Mouse (Mus musculus) 416B (cell line): ENCODE measurements at regions not wholly inside any gene's neighbourhood (a gene's known extent, or its start where the extent isn't known, plus 50 kb on each side); places are given as distances from the start of the nearest gene placed in this dataset.
A peak's percentile ranks its signal among the peaks of the same experiment; 100 is the strongest.
"Not testable (repeated sequence)": the region's sequence is repeated elsewhere in the genome, so short reads cannot be mapped to it uniquely, and the experiment has no call there.

Experiments used
- DNase-seq: peaks from one replicate; pipeline ENCODE4 v3.0.0; 2011; ENCODE audit warnings: low read depth

DNA sequence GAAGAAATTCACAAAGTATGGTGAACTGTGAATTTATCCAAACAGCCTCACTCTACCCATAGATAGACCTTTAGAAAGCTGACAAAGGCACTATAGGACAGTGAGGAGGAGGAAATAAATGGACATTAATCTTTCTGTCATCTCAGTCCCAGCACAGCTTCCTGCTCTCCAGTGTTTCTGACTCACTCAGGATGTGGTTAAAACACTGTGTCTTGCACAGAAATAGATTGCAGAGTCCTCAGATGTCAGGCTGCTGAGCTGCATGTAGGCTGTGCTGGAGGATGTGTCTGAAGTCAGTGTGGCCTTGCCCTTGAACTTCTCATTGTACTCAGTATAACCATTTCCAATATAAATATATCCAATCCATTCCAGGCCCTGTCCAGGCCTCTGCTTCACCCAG lies 735.6 kb upstream of the Zfp386 start:
- peak; percentile 95 for DNase-seq

DNA sequence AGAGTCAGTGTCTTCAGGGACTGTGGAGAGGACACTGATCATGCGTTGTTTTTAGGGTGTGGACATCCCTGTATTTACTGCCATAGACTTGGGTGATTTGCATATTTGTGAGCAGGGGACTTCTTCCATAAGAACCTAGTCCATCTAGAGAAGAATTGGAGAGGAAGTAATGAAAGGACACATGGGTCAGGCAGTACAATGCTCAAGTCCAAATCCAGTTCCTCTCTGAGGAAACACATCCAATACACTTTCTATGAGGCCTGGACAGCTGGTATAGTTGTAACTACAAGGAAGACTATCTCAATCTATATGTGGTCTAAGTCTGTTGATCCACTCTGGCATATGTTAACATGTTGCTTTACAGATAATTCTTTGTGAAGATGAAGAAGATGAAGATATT lies 734.9 kb upstream of the Zfp386 start:
- DNase-seq: not testable (repeated sequence)

DNA sequence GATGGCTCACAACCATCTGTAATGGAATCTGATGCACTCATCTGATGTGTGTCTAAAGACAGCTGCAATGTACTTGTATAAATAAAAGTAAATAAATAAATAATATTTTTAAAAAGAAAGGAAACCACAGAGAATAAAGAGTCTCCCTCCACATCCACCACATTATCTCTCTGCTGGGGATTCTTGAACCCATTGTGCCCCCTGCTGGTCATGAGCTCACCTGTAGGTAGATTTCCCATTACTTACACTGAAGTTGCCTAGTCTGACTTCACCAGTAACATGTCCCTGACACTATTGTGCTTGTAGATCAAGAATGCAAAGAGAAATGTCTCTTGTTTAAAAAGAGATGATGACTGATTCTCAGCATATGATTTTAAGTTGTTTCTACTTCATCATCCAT lies 726.9 kb upstream of the Zfp386 start:
- peak; percentile 78 for DNase-seq

DNA sequence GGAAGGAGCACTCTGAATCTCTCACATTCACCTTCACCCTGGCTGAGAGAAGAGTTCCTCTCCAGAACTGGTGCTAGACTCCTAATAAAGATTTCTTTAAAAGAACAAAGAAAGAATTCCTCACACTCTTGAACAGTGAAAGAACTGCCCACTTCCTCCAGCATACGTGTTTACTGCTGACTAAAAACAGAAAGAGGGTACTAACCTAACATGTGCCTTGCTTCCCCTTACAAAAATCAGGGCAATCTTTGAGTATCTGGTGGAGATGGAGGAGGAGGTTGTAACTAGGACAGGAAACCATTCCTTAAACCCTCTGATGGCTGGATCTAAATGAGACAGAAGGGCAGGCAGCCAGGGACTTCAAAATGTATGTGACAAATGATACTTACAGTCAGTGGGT lies 719.1 kb upstream of the Zfp386 start:
- DNase-seq: no peak

DNA sequence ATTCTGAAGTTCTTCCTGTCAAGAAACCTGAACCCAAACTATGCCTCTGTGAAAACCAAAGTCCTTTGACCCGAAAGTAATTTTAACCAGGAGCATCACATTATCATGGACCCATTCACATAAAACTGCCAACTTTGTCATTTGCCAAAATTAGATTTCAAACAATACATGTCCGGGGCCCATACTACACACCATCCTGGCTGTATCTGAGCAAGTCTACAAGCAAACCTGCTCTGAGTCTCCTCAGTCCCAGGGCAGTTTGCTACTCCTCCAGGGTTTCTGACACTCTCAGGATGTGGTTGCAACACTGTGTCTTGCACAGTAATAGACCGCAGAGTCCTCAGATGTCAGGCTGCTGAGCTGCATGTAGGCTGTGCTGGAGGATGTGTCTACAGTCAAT lies 712.8 kb upstream of the Zfp386 start:
- peak; percentile 94 for DNase-seq

DNA sequence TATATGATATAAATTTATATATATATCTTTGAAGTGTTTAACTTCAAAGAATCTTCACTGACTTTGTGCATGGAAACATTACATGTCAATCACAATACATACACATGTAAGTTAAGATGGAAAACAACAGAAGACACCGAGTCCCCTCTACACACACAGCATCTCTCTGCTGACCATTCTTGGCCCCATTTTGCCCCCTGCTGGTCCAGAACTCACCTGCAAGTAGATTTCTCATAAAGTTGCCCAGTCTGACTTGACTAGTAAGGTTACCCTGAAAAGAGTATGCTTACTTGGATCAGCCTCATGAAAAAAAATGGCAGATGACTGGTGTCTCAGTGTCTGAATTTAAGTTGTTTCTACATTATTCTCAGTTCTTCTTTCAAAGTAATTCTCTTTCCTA lies 710.9 kb upstream of the Zfp386 start:
- DNase-seq: peak; percentile 83

DNA sequence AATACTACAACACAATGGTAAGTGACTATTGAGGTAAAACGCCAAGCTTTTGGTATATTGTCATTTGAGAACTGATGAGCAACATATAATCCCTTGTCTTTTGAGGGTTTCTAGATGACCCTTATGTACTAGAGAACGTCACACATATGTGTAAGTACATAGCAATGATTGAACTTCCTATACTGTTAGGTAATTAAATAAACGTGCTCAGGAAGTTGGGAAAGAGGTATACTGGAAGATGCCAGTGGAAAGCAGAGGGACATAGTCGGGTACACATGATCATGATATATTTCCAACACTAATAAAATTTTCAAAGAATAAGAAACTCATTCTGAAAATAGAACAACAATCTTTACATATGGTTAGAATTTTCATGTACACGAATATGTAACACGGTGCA lies 701.4 kb upstream of the Zfp386 start:
- not testable (repeated sequence) for DNase-seq

DNA sequence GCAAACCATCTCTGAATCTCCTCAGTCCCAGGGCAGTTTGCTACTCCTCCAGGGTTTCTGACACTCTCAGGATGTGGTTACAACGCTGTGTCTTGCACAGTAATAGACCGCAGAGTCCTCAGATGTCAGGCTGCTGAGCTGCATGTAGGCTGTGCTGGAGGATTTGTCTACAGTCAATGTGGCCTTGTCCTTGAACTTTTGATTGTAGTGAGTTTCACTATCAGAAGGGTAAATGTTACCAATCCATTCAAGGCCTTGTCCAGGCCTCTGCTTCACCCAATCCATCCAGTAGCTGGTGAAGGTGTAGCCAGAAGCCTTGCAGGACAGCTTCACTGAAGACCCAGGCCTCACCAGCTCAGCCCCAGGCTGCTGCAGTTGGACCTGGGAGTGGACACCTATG lies 688.5 kb upstream of the Zfp386 start:
- DNase-seq: not testable (repeated sequence)

DNA sequence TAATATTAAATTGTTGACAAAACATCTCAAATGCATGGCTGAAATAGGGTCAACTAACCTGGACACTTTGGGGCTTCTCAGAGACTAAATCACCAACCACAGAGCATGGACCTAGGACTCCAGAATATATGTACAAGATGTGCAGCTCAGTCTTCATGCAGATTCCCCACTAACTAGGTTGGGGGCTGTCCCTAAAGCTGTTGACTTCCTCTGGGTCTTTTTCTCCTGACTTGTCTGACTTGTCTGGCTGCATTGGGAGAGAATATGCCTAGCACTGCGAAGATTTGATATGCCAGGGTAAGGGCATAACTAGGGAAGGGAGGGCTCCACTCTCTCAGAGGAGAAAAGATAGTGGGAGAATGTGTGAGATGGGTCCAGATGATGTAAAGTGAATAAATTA lies 681.9 kb upstream of the Zfp386 start:
- not testable (repeated sequence) for DNase-seq

DNA sequence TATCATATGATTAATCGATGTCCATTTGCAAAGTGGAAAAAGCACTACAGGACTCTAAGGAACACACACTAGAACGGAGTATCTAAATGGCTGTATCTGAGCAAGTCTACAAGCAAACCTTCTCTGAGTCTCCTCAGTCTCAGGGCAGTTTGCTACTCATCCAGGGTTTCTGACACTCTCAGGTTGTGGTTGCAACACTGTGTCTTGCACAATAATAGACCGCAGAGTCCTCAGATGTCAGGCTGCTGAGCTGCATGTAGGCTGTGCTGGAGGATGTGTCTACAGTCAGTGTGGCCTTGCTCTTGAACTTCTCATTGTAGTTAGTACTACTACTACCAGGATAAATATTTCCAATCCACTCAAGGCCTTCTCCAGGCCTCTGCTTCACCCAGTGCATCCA lies 675.7 kb upstream of the Zfp386 start:
- DNase-seq: not testable (repeated sequence)

DNA sequence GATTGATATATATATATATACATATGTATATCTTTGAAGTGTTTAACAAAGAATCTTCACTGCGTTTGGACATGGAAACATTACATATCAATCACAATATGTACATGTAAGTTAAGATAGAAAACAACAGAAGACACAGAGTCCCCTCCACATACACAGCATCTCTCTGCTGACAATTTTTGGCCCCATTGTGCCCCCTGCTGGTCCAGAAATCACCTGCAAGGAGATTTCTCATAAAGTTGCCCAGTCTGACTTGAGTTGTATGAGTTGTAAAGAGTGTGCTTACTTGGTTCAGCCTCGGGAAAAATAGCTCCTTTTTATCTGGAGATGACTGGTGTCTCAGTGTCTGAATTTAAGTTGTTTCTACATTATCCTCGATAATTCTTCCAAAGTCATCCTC lies 674.5 kb upstream of the Zfp386 start:
- DNase-seq: not testable (repeated sequence)

DNA sequence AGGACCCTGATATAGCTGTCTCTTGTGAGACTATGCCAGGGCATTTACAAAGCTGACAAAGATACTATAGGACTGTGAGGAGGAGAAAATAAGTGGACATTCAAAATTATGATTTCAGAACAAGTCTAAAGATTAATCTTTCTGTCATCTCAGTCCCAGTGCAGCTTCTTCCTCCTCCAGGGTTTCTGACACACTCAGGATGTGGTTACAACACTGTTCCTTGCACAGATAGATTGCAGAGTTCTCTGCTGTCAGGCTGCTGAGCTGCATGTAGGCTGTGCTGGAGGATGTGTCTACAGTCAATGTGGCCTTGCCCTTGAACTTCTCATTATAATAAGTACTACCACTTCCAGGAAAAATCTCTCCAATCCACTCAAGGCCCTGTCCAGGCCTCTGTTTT lies 661.0 kb upstream of the Zfp386 start:
- DNase-seq: peak; percentile 66

DNA sequence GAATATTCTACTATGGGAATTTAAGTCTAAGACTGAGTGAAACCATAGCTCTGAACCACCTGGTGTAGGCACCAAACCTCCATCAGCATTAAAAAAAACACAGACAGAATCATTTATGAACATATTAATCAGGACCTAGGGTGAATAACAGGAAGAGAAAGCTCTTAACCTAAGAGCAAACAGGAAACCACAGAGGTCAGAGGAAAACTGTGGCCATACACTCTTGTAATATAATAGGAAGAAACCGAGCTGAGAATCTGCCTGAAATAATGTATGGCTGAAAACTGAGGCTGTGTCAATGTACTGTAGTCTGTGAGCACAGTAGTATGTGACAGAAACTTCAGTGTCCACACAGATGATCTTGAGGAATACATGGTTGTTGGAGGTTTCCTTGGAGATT lies 643.4 kb upstream of the Zfp386 start:
- peak; percentile 54 for DNase-seq

DNA sequence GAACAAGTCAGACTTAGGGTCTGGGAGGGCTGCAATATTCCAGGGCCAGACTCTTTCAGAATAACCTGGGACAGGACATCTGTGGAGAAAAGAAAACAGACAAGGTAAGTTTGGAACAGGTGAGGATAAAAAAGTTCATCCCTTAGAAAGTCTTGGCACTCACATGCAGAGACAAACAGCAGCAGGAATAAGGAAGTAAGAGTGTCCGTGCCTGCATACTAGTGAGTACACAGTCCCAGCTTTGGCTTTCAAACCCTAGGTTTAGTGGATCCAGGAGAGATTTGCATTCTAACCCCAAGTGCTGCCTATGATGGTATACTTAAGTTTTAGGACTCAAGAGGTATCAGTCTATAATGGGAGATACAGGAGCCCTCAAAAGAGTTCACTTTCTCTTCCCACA lies 642.9 kb upstream of the Zfp386 start:
- DNase-seq: no peak

DNA sequence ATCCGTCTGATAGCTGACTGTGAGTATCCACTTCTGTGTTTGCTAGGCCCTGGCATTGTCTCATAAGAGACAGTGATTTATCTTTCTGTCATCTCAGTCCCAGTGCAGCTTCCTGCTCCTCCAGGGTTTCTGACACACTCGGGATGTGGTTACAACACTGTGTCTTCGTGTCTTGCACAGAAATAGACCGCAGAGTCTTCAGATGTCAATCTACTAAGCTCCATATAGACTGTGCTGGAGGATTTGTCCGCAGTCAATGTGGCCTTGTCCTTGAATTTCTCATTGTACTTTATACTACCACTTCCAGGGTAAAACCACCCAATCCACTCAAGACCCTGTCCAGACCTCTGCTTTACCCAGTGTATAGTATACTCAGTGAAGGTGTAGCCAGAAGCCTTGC lies 601.3 kb upstream of the Zfp386 start:
- not testable (repeated sequence) for DNase-seq

DNA sequence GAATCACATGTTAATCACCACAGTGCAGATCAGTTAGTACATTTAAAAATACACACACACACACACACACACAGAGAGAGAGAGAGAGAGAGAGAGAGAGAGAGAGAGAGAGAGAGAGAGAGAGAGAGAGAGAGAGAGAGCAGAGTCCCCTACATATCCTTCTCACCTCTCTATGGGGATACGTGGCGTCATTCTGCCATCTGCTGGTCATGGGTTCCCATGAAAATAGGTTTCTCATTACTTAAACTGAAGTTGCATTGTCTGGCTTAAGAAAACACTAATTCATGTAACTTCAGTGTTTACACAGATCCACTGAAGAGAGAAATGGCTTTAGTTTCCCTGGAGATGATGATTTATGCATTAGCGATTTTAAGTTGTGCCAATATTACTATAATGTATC lies 594.9 kb upstream of the Zfp386 start:
- peak; percentile 54 for DNase-seq

DNA sequence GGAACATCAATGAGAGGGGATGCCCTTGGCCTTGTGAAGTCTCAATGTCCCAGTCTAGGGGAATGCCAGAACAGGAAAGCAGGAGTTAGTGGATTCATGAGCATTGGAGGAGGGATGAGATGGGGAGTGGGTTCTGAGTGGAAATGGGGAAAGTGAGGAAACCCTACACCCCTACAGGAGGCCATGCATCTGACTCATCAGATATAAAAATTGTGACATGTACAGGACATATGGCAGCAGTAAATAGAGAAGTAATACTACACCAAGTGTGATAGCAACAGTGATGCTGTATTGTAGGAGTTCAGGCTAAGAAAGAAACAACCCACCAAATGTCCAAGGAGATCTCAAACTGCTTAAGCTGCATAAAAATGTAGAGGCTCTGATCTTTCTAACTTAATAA lies 582.7 kb upstream of the Zfp386 start:
- not testable (repeated sequence) for DNase-seq

DNA sequence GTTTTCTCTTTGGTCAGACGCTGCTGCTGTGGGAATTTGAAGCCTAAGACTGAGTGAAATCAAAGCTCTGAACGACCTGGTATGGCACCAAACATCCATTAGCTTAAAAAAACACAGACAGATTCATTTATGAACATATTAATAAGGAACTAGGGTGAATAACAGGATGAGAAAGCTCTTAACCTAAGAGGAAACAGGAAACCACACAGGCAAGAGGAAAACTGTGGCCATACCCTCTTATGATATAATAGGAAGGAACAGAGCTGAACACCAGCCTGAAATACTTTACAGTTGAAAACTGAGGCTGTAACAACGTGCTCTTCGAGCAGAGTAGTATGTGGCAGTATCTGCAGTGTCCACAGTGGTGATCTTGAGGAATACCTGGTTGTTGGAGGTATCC lies 579.5 kb upstream of the Zfp386 start:
- DNase-seq: peak; percentile 53

DNA sequence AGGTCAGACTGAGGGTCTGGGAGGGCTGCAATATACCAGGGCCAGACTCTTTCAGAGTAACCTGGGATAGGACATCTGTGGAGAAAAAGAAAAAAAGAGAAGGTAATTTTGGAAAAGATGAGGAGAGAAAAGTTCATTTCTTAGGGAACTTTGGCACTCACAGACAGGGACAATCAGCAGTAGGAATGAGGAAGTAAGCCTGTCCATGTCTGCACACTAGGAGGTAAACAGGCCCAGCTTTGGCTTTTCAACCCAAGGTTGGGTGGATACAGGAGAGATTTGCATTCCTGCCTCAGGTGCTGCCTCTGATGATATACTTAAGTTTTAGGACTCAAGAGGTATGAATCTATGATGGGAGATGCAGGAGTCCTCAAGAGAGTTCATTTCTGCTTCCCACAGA lies 579.0 kb upstream of the Zfp386 start:
- DNase-seq: not testable (repeated sequence)

DNA sequence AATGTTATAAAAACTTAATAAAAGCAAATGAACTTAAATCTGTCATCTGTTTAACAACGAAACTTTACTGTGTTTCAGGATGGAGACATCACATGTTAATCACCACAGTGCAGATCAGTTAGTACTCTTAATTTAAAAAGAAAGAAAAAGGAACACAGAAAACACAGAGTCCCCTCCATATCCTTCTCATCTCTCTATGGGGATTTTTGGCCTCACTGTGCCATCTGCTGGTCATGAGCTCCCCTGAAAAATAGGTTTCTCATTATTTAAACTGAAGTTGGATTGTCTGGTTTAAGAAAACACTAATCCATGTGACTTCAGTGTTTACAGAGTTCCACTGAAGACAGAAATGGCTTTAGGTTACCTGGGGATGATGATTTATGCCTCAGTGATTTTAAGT lies 548.7 kb upstream of the Zfp386 start:
- DNase-seq: no peak

DNA sequence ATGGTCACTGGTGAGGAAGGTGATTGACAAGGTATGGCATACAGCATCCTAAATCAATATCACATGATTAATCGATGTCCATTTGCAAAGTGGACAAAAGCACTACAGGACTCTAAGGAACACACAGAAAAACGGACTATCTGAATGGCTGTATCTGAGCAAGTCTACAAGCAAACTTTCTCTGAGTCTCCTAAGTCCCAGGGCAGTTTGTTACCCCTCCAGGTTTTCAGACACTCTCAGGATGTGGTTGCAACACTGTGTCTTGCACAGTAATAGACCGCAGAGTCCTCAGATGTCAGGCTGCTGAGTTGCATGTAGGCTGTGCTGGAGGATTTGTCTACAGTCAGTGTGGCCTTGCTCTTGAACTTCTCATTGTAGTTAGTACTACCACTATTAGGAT lies 540.2 kb upstream of the Zfp386 start:
- DNase-seq: peak; percentile 80

DNA sequence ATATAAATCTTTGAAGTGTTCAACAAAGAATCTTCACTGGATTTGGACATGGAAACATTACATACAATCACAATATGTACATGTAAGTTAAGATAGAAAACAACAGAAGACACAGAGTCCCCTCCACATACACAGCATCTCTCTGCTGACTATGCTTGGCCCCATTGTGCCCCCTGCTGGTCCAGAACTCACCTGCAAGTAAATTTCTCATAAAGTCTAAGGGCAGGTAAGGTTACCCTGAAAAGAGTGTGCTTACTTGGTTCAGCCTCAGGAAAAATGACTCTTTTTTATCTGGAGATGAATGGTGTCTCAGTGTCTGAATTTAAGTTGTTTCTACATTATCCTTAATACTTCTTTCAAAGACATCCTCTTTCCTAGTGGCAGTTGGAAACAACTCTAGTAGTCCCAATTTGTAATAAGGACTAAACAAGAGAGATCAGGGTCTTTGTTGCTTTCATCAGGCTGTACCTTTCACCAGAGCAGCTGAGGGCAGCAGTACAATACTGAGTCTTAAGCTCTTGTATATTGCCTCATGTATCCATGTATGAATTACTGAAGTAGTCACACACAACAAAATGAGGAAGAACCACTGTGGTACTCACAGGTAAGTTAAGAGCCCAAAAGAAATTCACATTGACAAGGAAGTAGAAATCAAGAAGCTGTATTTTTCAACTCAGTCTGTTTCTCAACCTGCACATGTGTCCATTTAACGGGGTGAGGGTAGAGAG lies 538.7 kb upstream of the Zfp386 start:
- not testable (repeated sequence) for DNase-seq

DNA sequence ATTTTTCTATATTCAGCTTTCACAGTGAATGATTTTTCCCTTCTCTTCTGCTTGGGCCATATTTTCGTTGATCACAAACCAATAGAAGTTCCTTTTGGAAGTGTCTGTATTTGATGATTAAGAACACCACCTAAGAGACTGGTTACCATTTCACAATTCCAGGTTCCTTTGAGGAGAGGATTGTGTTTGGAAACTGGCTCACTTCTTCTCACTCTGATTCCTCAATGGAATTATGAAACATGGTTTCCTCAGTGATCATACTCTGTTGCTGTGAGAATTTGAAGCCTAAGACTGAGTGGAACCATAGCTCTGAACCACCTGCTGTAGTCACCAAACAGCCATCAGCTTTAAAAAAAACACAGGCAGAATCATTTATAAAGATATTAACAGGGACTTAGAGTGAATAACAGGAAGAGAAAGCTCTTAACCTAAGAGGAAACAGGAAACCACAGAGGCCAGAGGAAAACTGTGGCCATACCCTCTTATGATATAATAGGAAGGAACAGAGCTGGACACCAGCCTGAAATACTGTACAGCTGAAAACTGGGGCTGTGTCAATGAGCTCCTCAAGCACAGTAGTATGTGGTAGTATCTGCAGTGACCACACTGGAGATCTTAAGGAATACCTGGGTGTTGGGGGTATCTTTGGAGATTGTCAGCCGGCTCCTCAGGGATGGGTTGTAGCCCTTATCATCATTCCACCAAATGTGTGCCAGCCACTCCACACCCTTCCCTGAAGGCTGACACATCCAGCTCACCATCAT lies 528.6 kb upstream of the Zfp386 start:
- DNase-seq: peak; percentile 78

DNA sequence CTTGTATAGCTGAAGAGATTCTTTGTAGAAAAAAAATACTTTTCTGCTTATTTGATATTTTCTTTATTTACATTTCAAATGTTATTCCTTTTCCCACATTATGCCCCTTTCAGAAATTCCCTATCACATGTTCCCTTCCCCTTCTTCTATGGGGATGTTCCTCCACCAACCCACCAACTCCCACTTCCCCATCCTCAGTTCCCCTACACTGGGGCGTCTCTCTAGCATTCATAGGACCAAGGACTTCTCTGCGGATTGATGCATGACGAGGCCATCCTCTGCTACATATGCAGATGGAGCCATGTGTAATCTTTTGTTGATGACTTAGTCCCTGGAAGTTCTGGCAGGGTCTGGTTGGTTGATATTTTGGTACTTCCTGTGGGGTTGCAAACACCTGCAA lies 520.5 kb upstream of the Zfp386 start:
- DNase-seq: no peak
